Mouse (Mus musculus) brown adipose tissue, adult 24 weeks (tissue): Measurements from ENCODE around the gene BC030867. TPM values are rescaled to one million over a fixed set of nuclear protein-coding genes. Genes with fewer than 3 reads are reported as not detected.

Experiments used
- H3K27ac ChIP-seq: fragments of 200-500 bp; replicated peaks from 2 replicates; pipeline ENCODE4 v1.5.1; 2012; ENCODE audit warnings: low read depth, mild to moderate bottlenecking, low read length
- H3K4me1 ChIP-seq: fragments of 200-500 bp; 2 replicates; pipeline ENCODE4 v1.6.1; 2012; ENCODE audit warnings: low read length, mixed read lengths; ENCODE audit not compliant: control insufficient read depth, insufficient read depth, insufficient read length
- H3K4me3 ChIP-seq: fragments of 200-500 bp; 2 replicates; pipeline ENCODE4 v1.5.1; 2012; ENCODE audit warnings: low read depth, mild to moderate bottlenecking, low read length, moderate library complexity; ENCODE audit not compliant: insufficient read depth
- polyA plus RNA-seq: library from polyadenylated mRNA; stranded (reverse); fragments of >200 nt; gene quantifications from 2 replicates; pipeline ENCODE4 v1.2.4, GENCODE M21; 2012; ENCODE audit not compliant: missing spikeins, insufficient read depth, insufficient read length

Gene BC030867
- polyA plus RNA-seq, 1 experiment = not detected

- Histone ChIP-seq H3K4me3 (peak overlapping the region; percentile 90), H3K27ac (peak overlapping the region; percentile 1; the same call in 1 of the 2 replicates), H3K4me1 (peaks cover 40% of the 10 kb centered on the region)
Measured at GRCm38 (mm10) chr11:102228646-102229268, 19.9 kb upstream of the BC030867 start.

DNA sequence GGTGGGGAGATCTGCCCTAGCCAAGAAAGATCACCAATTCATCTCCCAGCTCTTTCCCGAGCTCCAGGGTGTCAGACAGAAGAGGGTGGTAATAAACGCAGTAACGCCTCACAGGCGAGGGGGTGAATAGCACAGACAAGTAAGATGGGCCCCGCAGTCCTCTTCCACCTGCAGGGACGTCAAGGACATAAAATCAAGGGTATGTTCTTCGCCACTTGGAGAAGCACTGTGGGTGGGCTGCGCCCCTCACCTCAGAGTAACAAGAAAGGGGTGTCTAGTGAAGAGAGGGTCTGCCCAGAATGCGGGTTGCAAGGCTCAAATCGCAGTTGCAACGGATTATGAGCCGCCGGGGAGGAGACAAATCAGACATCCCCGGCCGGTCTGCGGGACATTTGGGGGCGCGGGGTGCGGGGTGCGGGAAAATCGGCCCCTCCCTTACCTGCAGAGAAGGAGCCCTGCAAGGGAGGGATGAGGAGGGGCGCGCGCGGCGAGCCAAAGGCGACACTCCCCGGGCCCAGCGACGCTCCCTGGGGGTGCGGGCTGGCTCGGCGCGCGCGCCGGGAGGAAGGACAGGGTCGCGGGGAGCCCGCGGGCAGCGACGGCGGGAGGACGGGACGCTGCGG, 19.2 kb upstream of the BC030867 start:
- Histone ChIP-seq H3K4me1 (peaks cover 37% of the 10 kb centered on the region), H3K27ac (peak overlapping the region; percentile 32), H3K4me3 (peak overlapping the region; percentile 90)

DNA sequence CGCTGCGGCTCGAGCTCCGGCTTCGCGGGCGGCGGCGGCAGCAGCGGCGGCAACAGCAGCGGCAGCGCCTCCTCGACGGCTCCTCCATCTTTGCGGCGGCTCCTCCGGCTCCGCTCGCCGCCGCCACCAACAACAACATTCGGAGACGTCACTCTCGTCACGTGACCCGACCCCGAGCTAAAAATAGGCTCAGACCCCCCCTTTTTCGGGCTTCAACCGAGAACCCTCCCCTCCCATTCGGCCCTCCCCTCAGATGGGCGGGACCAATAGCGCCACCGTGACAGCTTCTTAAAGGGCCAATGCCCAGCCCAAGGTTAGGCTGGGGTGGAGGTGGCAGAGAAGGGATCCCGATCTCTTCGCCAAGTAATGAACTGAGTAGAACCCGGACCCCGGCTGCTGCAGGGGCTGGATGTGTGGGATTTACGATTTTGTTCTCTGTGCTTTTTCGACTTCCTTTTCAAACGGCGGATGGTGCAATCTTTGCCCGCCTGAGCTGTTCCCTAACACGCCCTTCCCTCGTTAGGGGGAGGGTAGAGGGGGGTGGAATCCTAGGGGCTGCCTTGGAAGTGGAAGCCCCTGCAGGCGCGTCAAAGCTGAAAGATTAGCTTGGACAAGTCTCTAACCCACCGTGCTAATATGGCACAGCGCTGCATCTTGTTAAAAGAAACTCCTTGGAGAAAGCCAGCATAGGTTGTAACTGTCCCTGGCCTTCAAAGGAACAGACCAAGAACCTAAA, 18.5 kb upstream of the BC030867 start, which contains the start of gene Hdac5:
Gene Hdac5, minus strand, starts transcription at position 161 of the 736 bp plus-strand sequence.
- H3K27ac ChIP-seq = peak within 1 kb of the TSS; percentile 89
- H3K4me3 ChIP-seq = peak within 1 kb of the TSS; percentile 90
- peaks cover 31% of the 10 kb centered on the region for H3K4me1 ChIP-seq

DNA sequence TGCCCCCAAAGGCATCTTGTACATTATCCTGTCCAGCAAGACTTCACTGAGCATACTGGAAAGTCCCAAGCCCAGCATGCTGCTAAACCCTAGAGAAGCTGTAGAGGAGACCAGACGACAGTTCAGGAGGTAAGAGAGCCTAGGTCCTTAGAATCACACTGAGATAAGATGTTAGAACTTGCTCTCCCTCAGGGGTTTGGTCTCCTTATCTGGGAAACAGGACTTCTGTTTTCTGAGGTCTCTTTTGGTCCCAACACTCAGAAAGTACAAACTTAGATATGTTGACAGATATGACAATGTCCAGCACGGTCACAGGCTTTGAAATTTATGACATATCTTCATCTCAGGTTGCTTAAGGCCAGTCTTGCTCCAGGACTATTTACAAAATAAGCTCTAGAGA, 12.7 kb upstream of the BC030867 start:
- Histone ChIP-seq H3K4me1 (no peaks in the 10 kb centered on the region), H3K4me3 (no peak overlapping the region), H3K27ac (no peak overlapping the region)

GRCm38 (mm10) chr11:102240636-102241035, 8.0 kb upstream of the BC030867 start:
- no peak overlapping the region for H3K4me3 ChIP-seq
- H3K4me1 ChIP-seq = peaks cover 2% of the 10 kb centered on the region; the same call in 1 of the 2 replicates
- H3K27ac ChIP-seq = no peak overlapping the region

DNA sequence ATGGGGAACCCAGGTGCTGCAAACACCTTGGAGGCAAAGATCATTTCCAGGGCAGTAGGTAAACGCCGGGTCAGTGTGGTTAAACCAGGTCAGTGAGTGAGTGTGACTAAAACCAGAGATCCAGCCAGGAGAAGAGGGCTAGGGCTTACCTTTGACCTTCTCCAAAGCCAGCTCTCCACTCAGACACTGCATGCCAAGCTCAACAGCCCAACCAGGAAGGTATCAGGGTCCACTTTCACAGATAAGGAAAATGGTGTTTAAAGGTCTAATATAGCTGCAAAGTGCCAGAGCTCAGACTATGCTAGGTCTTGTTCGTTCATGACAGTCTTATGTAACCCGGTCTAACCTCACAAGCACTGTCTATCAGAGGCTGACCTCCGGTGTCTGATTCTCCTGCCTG, 7.4 kb upstream of the BC030867 start:
- Histone ChIP-seq H3K27ac (no peak overlapping the region), H3K4me1 (peaks cover 2% of the 10 kb centered on the region; the same call in 1 of the 2 replicates), H3K4me3 (no peak overlapping the region)

DNA sequence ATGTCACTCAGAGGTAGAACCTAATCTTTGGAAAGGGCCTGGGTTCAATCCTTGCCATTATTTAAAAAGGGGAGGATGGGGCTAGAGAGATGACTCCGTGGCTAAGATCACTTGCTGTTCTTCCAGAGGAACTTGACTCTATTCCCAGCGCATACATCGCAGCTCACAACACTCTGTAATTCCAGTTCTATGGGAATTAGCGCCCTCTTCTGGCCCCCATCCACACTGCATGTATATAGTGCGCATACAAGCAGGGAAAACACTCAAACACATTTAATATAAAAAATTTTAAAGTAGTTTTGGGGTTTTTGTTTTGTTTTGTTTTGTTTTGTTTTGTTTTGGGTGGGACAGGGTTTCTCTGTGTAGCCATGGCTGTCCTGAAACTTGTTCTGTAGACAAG, 6.8 kb upstream of the BC030867 start:
- Histone ChIP-seq H3K4me1 (peaks cover 2% of the 10 kb centered on the region; the same call in 1 of the 2 replicates), H3K4me3 (no peak overlapping the region), H3K27ac (no peak overlapping the region)

DNA sequence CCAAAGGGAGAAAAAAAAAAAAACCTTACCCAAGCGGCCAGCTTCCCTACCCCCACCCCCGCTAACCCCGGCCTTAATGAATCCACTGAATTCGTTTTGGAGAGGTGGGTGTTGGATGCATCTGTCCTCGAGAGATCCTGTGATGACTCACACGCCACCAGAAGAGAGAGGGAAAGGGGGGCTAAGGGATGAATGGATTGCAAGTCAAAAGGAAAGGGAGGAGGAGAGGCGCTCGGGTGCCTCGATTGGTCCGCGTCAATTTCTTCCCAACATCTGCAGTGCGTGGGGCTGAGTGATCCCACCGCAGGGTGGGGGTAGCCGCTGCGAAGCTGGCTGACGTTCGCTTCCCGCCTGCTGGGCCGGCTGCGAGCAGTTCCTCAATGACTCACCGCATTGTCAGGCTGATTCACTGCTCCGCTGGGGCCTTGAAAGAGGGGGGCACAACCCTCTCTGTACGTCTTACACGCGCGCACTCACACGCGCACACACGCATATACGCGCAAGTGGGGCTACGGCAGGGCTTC, 3.7 kb upstream of the BC030867 start:
- no peak overlapping the region for H3K27ac ChIP-seq
- peak overlapping the region; percentile 43 for H3K4me3 ChIP-seq
- H3K4me1 ChIP-seq = peaks cover 2% of the 10 kb centered on the region; the same call in 1 of the 2 replicates

GRCm38 (mm10) chr11:102245581-102246272, 3.0 kb upstream of the BC030867 start:
- no peak overlapping the region for H3K27ac ChIP-seq
- no peak overlapping the region for H3K4me3 ChIP-seq
- peaks cover 2% of the 10 kb centered on the region; the same call in 1 of the 2 replicates for H3K4me1 ChIP-seq

DNA sequence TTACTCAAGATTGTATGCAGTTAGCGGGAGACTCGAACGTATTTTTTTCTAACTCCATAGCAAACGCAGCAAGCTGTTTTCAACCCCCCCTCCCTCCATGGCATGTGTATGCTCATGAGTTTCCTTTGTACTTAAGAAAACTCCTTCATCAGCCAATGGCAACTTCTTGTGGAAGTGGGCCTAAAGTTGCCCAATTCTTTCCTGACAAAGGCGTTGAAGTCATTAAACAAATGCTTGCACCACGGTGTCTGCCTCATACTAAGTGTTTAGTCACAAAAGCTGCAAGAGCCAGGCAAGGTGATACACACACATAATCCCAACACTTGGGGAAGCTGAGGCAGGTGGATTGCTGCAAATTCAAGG, 2.4 kb upstream of the BC030867 start:
- Histone ChIP-seq H3K4me1 (peaks cover 2% of the 10 kb centered on the region; the same call in 1 of the 2 replicates), H3K27ac (no peak overlapping the region), H3K4me3 (no peak overlapping the region)

DNA sequence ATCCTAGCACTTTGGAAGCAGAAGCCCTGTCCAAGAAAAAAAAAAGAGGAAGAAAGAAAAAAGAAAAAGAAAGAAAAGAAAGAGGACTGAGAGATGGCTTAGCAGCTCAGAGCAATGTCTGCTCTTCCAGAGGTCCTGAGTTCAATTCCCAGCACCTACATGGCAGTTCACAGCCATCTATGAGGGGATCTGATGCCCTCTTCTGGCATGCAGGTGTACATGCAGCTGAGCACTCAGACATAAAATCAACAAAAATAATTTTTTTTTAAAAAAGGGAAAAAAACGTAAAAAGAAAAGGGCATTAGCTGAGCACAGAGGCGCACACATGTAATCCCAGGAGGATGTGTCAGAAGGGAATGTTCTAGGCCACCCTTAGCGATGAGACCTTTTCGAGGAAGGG, 1.8 kb upstream of the BC030867 start:
- Histone ChIP-seq H3K4me1 (peaks cover 2% of the 10 kb centered on the region; the same call in 1 of the 2 replicates), H3K27ac (no peak overlapping the region), H3K4me3 (no peak overlapping the region)

- H3K27ac ChIP-seq = no peak overlapping the region
Measured at GRCm38 (mm10) chr11:102249351-102250090, 839 bp downstream of the BC030867 start.

GRCm38 (mm10) chr11:102257514-102257913, 8.8 kb downstream of the BC030867 start:
- Histone ChIP-seq H3K4me1 (no peaks in the 10 kb centered on the region), H3K4me3 (no peak overlapping the region), H3K27ac (no peak overlapping the region)

More at GRCm38 (mm10) chr11:102249351-102250090, 839 bp downstream of the BC030867 start:
- H3K4me1 ChIP-seq = peaks cover 2% of the 10 kb centered on the region; the same call in 1 of the 2 replicates
- peak overlapping the region; percentile 56; the same call in 1 of the 2 replicates for H3K4me3 ChIP-seq

DNA sequence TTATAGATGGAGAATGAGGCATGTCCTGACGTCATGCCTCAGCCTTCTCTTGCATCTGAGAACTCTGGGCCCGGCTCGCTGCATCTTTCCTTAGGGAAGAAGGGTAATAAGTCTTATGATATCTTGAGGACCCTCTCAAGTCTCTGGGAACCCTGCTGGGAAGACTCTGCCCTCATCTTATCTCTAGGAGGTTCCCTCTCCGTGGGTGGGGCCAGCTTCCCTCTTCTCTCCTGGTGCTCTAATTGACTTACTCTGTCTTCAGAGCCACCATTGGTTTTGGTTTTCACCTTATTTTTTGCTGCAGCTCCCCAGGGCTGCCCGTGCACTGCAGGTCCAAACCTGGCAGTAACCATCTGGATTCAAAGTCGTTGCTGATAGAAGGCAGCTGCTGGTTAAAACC, 9.4 kb downstream of the BC030867 start:
- Histone ChIP-seq H3K27ac (no peak overlapping the region), H3K4me1 (no peaks in the 10 kb centered on the region)

More for the DNA sequence above, 9.4 kb downstream of the BC030867 start:
- H3K4me3 ChIP-seq = no peak overlapping the region
